Mouse (Mus musculus) embryonic fibroblast, embryonic 13.5 days (primary cell): ENCODE results near the gene Cdk6.

Experiments used
- CTCF ChIP-seq: IDR thresholded peaks from 2 replicates; pipeline ENCODE4 v1.5.1; 2011; ENCODE audit warnings: mild to moderate bottlenecking, control low read depth, low read length, moderate library complexity, borderline replicate concordance; ENCODE audit not compliant: insufficient read depth
- POLR2A ChIP-seq: IDR thresholded peaks from 2 replicates; pipeline ENCODE4 v1.6.1; 2011; ENCODE audit warnings: low read depth, mild to moderate bottlenecking, control low read depth, low read length, moderate library complexity

DNA sequence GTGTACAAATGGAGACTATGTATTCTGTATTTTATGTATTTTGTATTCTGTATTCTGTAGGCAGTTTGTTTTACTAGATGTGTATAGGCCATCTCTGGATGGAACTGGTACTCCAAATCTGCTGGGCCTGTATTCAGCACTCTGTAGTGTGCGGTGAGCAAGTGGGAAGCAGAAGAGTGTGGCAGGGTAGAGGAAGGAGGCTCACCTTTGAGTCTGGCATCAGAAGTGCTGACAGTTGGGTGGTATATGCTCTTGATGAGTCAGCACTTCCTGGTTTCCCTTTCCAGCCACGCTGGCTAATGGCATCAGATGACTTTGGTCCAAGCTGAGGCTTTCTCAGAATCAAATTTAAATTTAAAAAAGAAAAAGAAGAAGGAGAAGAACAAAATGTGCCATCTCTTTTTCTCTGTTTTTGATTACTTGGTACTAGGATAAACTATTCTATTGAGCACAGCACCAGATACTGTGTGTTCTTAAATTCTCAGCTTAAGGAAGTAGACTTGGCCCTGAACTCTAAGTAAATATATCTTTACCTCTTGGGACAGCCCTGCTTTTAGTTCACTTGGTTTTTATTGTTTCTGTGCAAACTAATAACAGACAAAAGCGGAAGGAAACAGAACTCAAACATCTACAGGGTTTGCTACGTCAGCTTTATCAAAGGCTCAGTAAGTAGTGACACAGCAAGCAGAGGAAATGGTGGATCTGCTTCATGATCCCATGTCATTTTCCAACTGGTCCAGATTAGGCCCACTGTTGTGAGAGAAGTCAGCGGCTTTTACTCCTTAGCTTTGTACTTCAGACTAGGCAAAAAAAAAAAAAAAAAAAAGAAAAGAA is 17.6 kb downstream of the Cdk6 start:
- TF ChIP-seq CTCF (no peak), POLR2A (no peak)
